Mouse (Mus musculus): ENCODE data around the gene Tmem117.

- TF ChIP-seq POLR2A (IDR thresholded peaks at IDR 0.05; ENCODE audit: insufficient read depth, low read depth, low read length) (no peak), CTCF (IDR thresholded peaks at IDR 0.05) (no peak)
These were observed 58.6 kb downstream of the Tmem117 start for GRCm38 (mm10) chr15:94687629-94688028.

Measured in heart, adult 2 months (tissue).